Mouse (Mus musculus) urinary bladder, postnatal 4 days (tissue): ENCODE data around the gene Mutyh.

ENCODE experiments used
- DNase-seq, 2 experiments: peaks; one replicate each; pipeline ENCODE4 v3.0.0; 2021 to 2022; ENCODE audit warnings: low spot score in 2 of 2

Gene Mutyh

DNA sequence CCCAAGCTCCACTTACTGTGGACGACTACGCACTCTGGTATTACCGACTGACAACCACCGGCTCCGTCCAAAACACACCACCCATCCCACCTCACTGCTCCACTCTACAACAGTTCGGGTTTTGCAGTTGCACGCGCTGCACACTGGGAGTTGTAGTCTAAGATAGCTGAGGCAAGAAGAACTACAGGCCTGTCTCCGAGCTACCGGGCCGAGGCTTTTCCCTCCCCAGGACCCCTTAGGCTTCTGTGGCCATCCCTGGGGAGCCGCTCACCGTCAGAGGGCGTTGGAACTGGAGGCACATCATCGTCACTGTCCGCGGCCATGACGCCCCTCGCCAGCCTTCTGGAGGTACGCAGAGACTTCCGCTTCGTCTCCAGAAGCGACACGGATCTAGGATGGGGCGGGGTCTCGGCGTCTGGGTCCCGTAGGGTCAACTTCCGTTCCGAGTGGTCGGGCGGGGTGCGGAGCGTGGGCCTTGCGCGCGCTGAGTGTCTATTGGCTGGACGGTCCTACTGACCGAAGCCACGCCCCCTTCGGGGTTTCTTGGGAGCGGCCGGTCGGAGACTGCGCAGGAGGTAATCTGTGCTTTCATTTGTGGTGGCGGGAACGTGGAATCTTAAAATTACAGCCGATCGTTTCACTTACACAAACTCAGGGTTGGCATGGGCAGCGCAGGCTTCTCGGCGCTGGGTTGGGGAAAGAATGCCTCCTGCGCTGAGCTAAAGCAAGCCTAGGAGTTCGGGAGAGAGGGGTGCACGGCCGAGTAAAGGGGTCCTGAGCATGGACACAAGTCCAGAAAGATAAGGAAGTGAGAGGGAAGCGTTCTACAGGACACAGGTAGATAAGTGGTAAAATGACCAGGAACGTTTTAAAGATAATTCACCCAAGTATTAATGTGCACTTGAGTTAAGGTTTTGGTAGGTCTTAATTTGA is at the start of gene Mutyh, which contains the start of gene Toe1:
Mutyh (plus strand) TSS at position 527 of the 933 bp plus-strand sequence.
Toe1 (minus strand) TSS at position 444 of the 933 bp plus-strand sequence.
- peak; percentile 93 to 95 for DNase-seq

DNA sequence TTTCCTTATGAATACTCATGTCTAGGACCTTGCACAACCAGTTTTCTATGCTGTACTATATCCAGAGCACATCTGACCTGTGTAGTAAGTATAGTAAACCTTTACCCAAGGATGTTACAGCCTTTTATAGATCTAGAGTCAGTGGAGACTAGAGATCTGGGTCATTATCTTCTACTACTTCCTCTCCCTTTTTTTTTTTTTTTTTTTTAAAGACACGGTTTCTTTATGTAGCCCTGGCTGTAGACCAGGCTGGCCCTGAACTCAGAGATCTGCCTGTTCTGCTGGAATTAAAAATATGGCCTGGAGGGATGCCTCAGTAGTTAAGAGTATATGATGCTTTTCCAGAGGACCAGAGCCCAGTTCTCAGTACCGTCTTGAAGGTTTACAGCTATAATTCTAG is 45.6 kb upstream of the Mutyh start:
- DNase-seq: no peak

- DNase-seq: no peak
These were observed 43.5 kb upstream of the Mutyh start for GRCm38 (mm10) chr4:116764001-116764400.

GRCm38 (mm10) chr4:116768510-116768909 is 39.0 kb upstream of the Mutyh start:
- DNase-seq: no peak

- DNase-seq: no peak
These were observed 38.5 kb upstream of the Mutyh start for GRCm38 (mm10) chr4:116769060-116769459.

- DNase-seq: no peak
These were observed 31.1 kb upstream of the Mutyh start for GRCm38 (mm10) chr4:116776391-116776790.

DNA sequence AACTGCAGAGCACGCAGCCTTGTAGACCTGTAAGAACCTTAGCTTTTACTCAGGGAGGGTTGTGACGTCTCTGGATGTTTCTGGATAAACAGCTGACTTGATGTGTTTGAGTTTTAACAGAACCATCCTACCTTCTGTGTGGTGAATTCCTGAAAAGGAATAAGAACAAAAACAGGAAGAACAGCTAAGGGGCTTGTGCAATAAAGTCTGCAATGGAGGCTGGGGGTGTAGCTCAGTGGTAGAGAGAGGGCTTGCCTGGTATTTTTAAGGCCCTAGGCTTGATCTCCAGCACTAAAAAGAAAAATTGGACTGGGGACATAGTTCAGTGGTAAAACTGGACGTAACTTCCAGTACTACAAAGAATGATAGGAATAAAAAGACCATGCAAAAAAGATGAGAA is 30.4 kb upstream of the Mutyh start:
- no peak for DNase-seq

DNA sequence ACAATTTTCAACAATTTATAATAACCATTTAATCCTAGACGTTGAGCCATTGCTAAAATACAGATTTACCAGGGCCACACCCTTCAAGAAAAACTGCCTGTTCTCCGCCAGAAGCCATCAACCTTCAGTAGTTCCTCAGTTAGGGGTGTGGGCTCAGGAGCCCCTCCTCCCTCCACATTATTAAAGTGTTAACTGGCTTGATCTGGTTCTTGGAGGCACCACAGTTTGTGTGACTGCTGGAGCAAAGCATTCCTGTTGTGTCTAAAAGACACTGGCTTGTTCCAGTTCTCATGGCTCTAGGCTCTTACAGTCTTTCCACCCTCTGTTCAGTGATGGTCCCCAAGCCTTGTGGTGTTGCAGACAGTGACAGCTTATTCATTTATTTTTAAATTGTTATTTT is 27.0 kb upstream of the Mutyh start:
- no peak for DNase-seq

DNA sequence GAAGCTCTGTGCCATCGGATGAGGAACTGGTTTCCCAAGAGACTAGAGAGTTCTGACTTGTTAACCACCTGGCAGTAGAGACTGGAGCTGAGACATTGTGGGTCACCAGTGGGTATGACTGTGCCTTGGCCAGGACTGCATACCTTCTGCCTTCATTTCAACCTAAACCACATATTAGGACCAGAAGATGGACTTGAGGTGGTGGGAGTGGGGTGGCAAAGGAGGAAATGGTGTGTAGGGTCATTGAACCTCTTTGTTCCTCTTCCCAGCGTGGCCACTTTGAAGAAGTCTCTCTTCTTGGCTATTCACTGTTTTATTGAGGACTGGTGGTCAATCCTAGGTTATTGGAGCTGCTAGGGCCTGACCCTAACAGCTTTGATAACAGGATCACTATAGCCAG is 26.2 kb upstream of the Mutyh start:
- DNase-seq: no peak

GRCm38 (mm10) chr4:116782171-116782570 is 25.4 kb upstream of the Mutyh start:
- DNase-seq: no peak

- no peak for DNase-seq
These were observed 20.9 kb upstream of the Mutyh start for GRCm38 (mm10) chr4:116786587-116786986.

DNA sequence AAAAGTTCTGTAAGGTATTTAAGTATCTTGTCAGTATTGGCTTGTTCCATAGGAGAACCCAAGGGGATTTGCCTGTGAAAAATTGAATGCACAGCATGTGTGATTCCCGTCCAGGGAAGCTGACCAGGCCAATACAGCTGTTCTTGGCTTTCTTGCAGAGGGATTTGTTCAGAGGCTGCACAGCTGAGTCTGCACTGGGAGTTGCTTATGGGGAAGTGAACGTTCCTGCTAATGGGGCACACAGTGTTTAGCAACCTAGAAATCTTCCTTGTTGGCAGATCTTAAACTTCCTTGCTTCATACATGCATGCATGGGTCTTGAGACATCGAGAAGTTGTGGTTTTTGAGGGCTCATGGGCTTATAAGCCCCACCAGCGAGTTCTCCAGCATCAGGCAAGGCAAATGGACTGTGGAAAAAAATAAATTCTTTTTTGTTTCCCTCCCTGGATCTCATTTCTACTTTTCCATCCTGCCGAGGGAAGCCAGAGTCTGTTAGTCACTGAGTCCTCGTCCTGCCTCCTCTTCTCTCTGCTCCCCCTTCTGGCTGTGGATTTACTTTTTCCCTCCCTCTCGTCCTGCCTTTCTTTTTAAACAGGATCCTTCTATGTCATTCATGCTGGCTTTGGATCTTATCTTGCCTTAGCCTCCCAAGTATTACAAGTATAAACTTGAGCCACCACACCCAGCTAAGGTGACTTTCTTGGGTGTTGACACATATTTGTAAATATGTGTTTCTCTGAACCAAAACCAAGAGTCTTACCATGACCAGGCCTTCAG is 19.4 kb upstream of the Mutyh start:
- no peak for DNase-seq

- DNase-seq: peak; percentile 38 to 82
These were observed 18.6 kb upstream of the Mutyh start for GRCm38 (mm10) chr4:116788956-116789355.

- no peak for DNase-seq
These were observed 15.1 kb upstream of the Mutyh start for GRCm38 (mm10) chr4:116792453-116792852.

DNA sequence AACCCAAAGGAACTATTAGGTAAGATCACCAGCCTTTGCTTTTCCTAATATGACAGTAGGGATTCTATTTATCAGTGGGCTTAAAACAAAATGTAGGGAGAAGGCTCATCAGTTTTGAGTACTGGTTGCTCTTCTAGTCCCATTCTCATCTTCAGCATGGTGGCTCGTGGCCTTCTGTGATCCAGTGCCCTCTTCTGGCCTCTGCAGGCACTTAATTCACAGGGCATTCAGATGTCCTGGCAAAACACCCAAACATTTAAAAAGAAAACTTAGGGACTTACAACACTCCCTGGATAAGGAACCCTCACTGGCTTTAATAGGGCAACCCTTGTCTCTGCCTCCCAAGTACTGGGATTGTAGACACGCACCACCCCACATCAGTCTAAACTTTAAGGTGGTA is 13.2 kb upstream of the Mutyh start:
- DNase-seq: no peak

- no peak for DNase-seq
These were observed 10.9 kb upstream of the Mutyh start for GRCm38 (mm10) chr4:116796442-116797110.

- no peak for DNase-seq
These were observed 7.6 kb upstream of the Mutyh start for GRCm38 (mm10) chr4:116799901-116800300.

GRCm38 (mm10) chr4:116811012-116811411 is 3.5 kb downstream of the Mutyh start:
- DNase-seq: no peak

DNA sequence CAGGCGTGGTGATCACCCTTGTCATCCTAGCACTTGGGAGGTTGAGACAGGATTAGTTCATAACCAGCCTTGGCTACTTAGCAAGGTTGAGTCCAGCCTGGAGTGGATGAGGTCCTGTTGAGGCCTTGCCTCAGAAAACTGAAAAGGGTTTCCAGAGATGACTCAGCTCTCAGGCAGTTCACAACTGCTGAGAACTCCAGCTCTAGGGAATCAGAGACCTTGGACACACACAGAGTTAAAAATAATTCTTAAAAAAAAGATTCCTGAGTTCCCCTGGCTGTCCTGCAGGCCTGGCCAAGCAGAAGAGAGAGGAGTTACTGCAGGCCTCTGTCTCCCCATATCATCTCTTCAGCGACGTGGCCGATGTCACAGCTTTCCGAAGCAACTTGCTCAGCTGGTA is 7.8 kb downstream of the Mutyh start:
- DNase-seq: no peak

DNA sequence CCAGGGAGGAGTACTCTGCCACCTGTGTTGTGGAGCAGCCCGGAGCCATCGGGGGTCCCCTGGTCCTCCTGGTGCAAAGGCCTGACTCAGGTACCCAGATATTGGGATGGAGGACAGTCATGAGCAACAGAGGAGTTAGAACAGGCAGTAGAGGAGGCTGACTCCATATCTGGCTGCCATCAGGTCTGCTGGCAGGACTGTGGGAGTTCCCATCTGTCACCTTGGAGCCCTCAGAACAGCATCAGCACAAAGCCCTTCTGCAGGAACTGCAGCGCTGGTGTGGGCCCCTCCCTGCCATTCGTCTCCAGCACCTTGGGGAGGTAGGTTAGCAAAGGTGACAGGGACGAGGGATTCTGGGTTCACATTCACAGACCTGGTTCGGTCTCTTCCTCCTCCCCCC is 10.0 kb downstream of the Mutyh start:
- no peak for DNase-seq

GRCm38 (mm10) chr4:116819968-116820901 is 12.7 kb downstream of the Mutyh start:
- DNase-seq: no peak
